Mouse (Mus musculus): ENCODE measurements around the gene Psmb3. TPM values are rescaled to one million over a fixed set of nuclear protein-coding genes. Genes with fewer than 3 reads are reported as not detected.

Psmb3 gene
- total and polyA plus RNA-seq, 3 experiments: 648 to 914 TPM; not detected in 1

- TF ChIP-seq ZKSCAN1 (IDR thresholded peaks at IDR 0.05; ENCODE audit: low read depth, low read length) (0 out of 2 replicates have a peak, but pooled peaks have one; percentile 20), MXI1 (IDR thresholded peaks at IDR 0.05; ENCODE audit: low read depth, low read length) (peak; percentile 90), CTCF (IDR thresholded peaks at IDR 0.05 in 2 of 3, conservative IDR thresholded peaks at IDR 0.05 in 1 of 3; ENCODE audit: control insufficient read depth in 1 of 3, insufficient read depth in 1 of 3, low read depth in 2 of 3, low read length in 3 of 3, poor library complexity in 1 of 3, severe bottlenecking in 1 of 3) (no peak), SIN3A (IDR thresholded peaks at IDR 0.05; ENCODE audit: low read length) (peak; percentile 75), GATA1 (IDR thresholded peaks at IDR 0.05; ENCODE audit: low read depth, low read length) (no peak), NRF1 (IDR thresholded peaks at IDR 0.05; ENCODE audit: insufficient read depth, low read depth, low read length, poor library complexity, severe bottlenecking) (no peak), POLR2AphosphoS2 (IDR thresholded peaks at IDR 0.05; ENCODE audit: low read length) (no peak), RAD21 (IDR thresholded peaks at IDR 0.05; ENCODE audit: low read depth, low read length) (no peak), HCFC1 (IDR thresholded peaks at IDR 0.05; ENCODE audit: low read depth, low read length) (no peak), UBTF (IDR thresholded peaks at IDR 0.05; ENCODE audit: borderline replicate concordance, insufficient read depth, low read depth, low read length) (peak; percentile 89; the same call in 1 of the 2 replicates), TAL1 (IDR thresholded peaks at IDR 0.05; ENCODE audit: low read length) (no peak), TBP (IDR thresholded peaks at IDR 0.05; ENCODE audit: low read depth, low read length) (no peak), BHLHE40 (IDR thresholded peaks at IDR 0.05; ENCODE audit: borderline replicate concordance, low read depth, low read length) (no peak), GABPA (IDR thresholded peaks at IDR 0.05; ENCODE audit: low read depth, low read length) (no peak), JUND (IDR thresholded peaks at IDR 0.05; ENCODE audit: low read depth, low read length) (no peak), CHD2 (IDR thresholded peaks at IDR 0.05; ENCODE audit: low read length) (no peak), USF1 (IDR thresholded peaks at IDR 0.05; ENCODE audit: low read depth, low read length) (no peak)
These were observed 41.0 kb downstream of the Psmb3 start, which contains the start of gene Pip4k2b (continued) for GRCm38 (mm10) chr11:97744063-97744717.

- Histone ChIP-seq H3K9ac (ENCODE audit: control insufficient read depth, low read depth, low read length, poor library complexity, severe bottlenecking) (peak overlapping the region; percentile 95), H3K79me2 (ENCODE audit: control insufficient read depth, insufficient read depth, low read length, poor library complexity) (peaks cover 39% of the 10 kb centered on the region), H3K27me3 (ENCODE audit: control insufficient read depth in 1 of 2, insufficient read depth in 2 of 2, low read length in 2 of 2) (no peaks in the 10 kb centered on the region), H3K4me3 (ENCODE audit: control insufficient read depth in 1 of 2, insufficient read depth in 1 of 2, low read depth in 2 of 2, low read length in 2 of 2) (peak overlapping the region; percentile 86 to 89), H3K36me3 (ENCODE audit: control insufficient read depth in 1 of 2, insufficient read depth in 2 of 2, low read length in 2 of 2) (peaks cover 0 to 11% of the 10 kb centered on the region in 2 experiments; a peak in 2 of 4 replicates), H3K27ac (ENCODE audit: control insufficient read depth, low read depth, low read length) (peak overlapping the region; percentile 93), H3K4me1 (ENCODE audit: control insufficient read depth in 1 of 2, insufficient read depth in 2 of 2, low read length in 2 of 2) (peaks cover 2 to 7% of the 10 kb centered on the region in 2 experiments; a peak in 2 of 4 replicates), H3K9me3 (replicated peaks; ENCODE audit: insufficient read depth, low read length) (no peaks in the 10 kb centered on the region)
- TF ChIP-seq NRF1 (IDR thresholded peaks at IDR 0.05; ENCODE audit: insufficient read depth, low read depth, low read length, poor library complexity, severe bottlenecking) (no peak), UBTF (IDR thresholded peaks at IDR 0.05; ENCODE audit: borderline replicate concordance, insufficient read depth, low read depth, low read length) (no peak), POLR2AphosphoS2 (IDR thresholded peaks at IDR 0.05; ENCODE audit: low read length) (peak; percentile 74), RCOR1 (IDR thresholded peaks at IDR 0.05; ENCODE audit: low read depth, low read length) (no peak), MXI1 (IDR thresholded peaks at IDR 0.05; ENCODE audit: low read depth, low read length) (peak; percentile 60; the same call in 1 of the 2 replicates), CHD2 (IDR thresholded peaks at IDR 0.05; ENCODE audit: low read length) (no peak), ZNF384 (IDR thresholded peaks at IDR 0.05; ENCODE audit: low read depth, low read length) (no peak), POLR2A (IDR thresholded peaks at IDR 0.05; ENCODE audit: control insufficient read depth in 1 of 2, insufficient read depth in 1 of 2, low read depth in 1 of 2, low read length in 2 of 2, poor library complexity in 1 of 2) (peak in 1 of 2 experiments; percentile 86; a peak in 2 of 4 replicates), ELF1 (IDR thresholded peaks at IDR 0.05; ENCODE audit: low read depth, low read length) (peak; percentile 43), JUND (IDR thresholded peaks at IDR 0.05; ENCODE audit: low read depth, low read length) (no peak), SMC3 (IDR thresholded peaks at IDR 0.05; ENCODE audit: low read depth, low read length) (no peak), CHD1 (IDR thresholded peaks at IDR 0.05; ENCODE audit: low read depth, low read length) (peak; percentile 98), CTCF (IDR thresholded peaks at IDR 0.05 in 2 of 3, conservative IDR thresholded peaks at IDR 0.05 in 1 of 3; ENCODE audit: control insufficient read depth in 1 of 3, insufficient read depth in 1 of 3, low read depth in 2 of 3, low read length in 3 of 3, poor library complexity in 1 of 3, severe bottlenecking in 1 of 3) (0 out of 6 replicates have a peak, but pooled peaks of 1 of the 3 experiments have one; percentile 0), TBP (IDR thresholded peaks at IDR 0.05; ENCODE audit: low read depth, low read length) (no peak; the same call in 1 of the 2 replicates), TAL1 (IDR thresholded peaks at IDR 0.05; ENCODE audit: low read length) (no peak), HCFC1 (IDR thresholded peaks at IDR 0.05; ENCODE audit: low read depth, low read length) (peak; percentile 69; the same call in 1 of the 2 replicates), BHLHE40 (IDR thresholded peaks at IDR 0.05; ENCODE audit: borderline replicate concordance, low read depth, low read length) (no peak), MAX (IDR thresholded peaks at IDR 0.05; ENCODE audit: low read length) (0 out of 2 replicates have a peak, but pooled peaks have one; percentile 8), MEF2A (IDR thresholded peaks at IDR 0.05; ENCODE audit: extremely low read depth, insufficient replicate concordance, low read depth, low read length, poor library complexity, severe bottlenecking) (no peak), MAZ (IDR thresholded peaks at IDR 0.05; ENCODE audit: low read depth, low read length) (peak; percentile 93), RAD21 (IDR thresholded peaks at IDR 0.05; ENCODE audit: low read depth, low read length) (no peak), POLR2AphosphoS5 (IDR thresholded peaks at IDR 0.05; ENCODE audit: borderline replicate concordance, low read depth, low read length) (no peak), NELFE (IDR thresholded peaks at IDR 0.05; ENCODE audit: low read depth, low read length) (peak; percentile 44)
- DNase-seq (ENCODE audit: low read depth, low spot score): peak; percentile 100
These were observed 41.6 kb downstream of the Psmb3 start for GRCm38 (mm10) chr11:97744718-97745330.

Data from MEL (cell line).